Mouse (Mus musculus) ES-E14 (cell line): ENCODE data around the gene Smad3. TPM values are rescaled to one million over a fixed set of nuclear protein-coding genes. Genes with fewer than 3 reads are reported as not detected.

Experiments used
- DNase-seq: peaks from one replicate; pipeline ENCODE4 v3.0.0-alpha.2; 2013; ENCODE audit warnings: low read depth, low spot score
- H3K27ac ChIP-seq: 2 replicates; pipeline ENCODE4 v1.5.1; 2012; ENCODE audit warnings: low read depth, mild to moderate bottlenecking, low read length, moderate library complexity, mixed read lengths; ENCODE audit not compliant: poor library complexity, insufficient read depth, severe bottlenecking
- H3K36me3 ChIP-seq: 2 replicates; pipeline ENCODE4 v1.6.1; 2012; ENCODE audit warnings: mild to moderate bottlenecking, low read length, moderate library complexity, mixed read lengths; ENCODE audit not compliant: control insufficient read depth, poor library complexity, insufficient read depth, severe bottlenecking
- H3K4me1 ChIP-seq, 2 experiments: fragments of 150-350 bp in 1 of 2; sonication (generic) in 1 of 2; 2 replicates each; pipeline ENCODE4 v1.6.1; 2012; ENCODE audit warnings: low read length in 2 of 2, mild to moderate bottlenecking in 1 of 2, mixed read lengths in 1 of 2; ENCODE audit not compliant: control insufficient read depth in 2 of 2, insufficient read depth in 2 of 2, poor library complexity in 1 of 2
- H3K4me3 ChIP-seq, 2 experiments: fragments of 150-350 bp in 1 of 2; sonication (generic) in 1 of 2; 2 replicates each; pipeline ENCODE4 v1.5.1; 2012; ENCODE audit warnings: low read length in 2 of 2, low read depth in 1 of 2, mild to moderate bottlenecking in 1 of 2, mixed read lengths in 1 of 2; ENCODE audit not compliant: insufficient read depth in 1 of 2, poor library complexity in 1 of 2, severe bottlenecking in 1 of 2
- H3K9ac ChIP-seq: 2 replicates; pipeline ENCODE4 v1.6.1; 2012; ENCODE audit warnings: low read depth, mild to moderate bottlenecking, low read length, mixed read lengths; ENCODE audit not compliant: poor library complexity, insufficient read depth, severe bottlenecking
- H3K9me3 ChIP-seq: fragments of 150-350 bp; sonication (generic); 2 replicates; pipeline ENCODE4 v1.6.1; 2012; ENCODE audit warnings: low read depth, mild to moderate bottlenecking, low read length; ENCODE audit not compliant: control insufficient read depth, insufficient read depth
- CHD2 ChIP-seq: IDR thresholded peaks from 2 replicates; pipeline ENCODE4 v1.6.1; 2014; ENCODE audit warnings: mild to moderate bottlenecking, low read depth, low read length, inconsistent platforms
- HCFC1 ChIP-seq: IDR thresholded peaks from 2 replicates; pipeline ENCODE4 v1.6.1; 2012; ENCODE audit warnings: low read length, inconsistent platforms, borderline replicate concordance; ENCODE audit not compliant: insufficient read depth
- MAFK ChIP-seq: IDR thresholded peaks from 2 replicates; pipeline ENCODE4 v1.6.1; 2014; ENCODE audit warnings: mild to moderate bottlenecking, low read depth, low read length, inconsistent platforms; ENCODE audit not compliant: insufficient read depth
- ZC3H11A ChIP-seq: IDR thresholded peaks from 2 replicates; pipeline ENCODE4 v1.6.1; 2012; ENCODE audit warnings: low read depth, mild to moderate bottlenecking, inconsistent platforms, low read length, borderline replicate concordance
- ZNF384 ChIP-seq: IDR thresholded peaks from 2 replicates; pipeline ENCODE4 v1.6.1; 2012; ENCODE audit warnings: low read depth, low read length, inconsistent platforms
- in situ Hi-C, 2 experiments: fragments of 600-800 bp; cut with MboI; formaldehyde crosslinking; loops; one replicate each; pipeline ENCODE4 v1.15.1; 2025; ENCODE audit warnings: low sequenced_read_pairs in 2 of 2, inconsistent platforms in 1 of 2; ENCODE audit not compliant: unreplicated experiment in 2 of 2
- total RNA-seq: library from RNA; depleted of rRNA; stranded (reverse); fragments of 300-350 nt; gene quantifications from 2 replicates; pipeline ENCODE4 v1.2.3, GENCODE M21; 2012

The Smad3 gene
- total RNA-seq, 1 experiment: 15.2 TPM

- TF ChIP-seq MAFK (no peak), ZC3H11A (no peak), CHD2 (no peak), HCFC1 (no peak), ZNF384 (no peak)
- peaks cover 0 to 2% of the 10 kb centered on the region in 2 experiments; a peak in 1 of 4 replicates for H3K4me1 ChIP-seq
- no peak overlapping the region for H3K4me3 ChIP-seq
- H3K27ac ChIP-seq: no peak overlapping the region
- peaks cover 2% of the 10 kb centered on the region; the same call in 1 of the 2 replicates for H3K36me3 ChIP-seq
- in situ Hi-C loops: loop anchor here in 1 of 2 experiments (25.0 kb wide), 1 partner anchor 187 kb away; no protein-coding TSS in a partner anchor
- no peaks in the 10 kb centered on the region for H3K9me3 ChIP-seq
- peak; percentile 15 for DNase-seq
- no peak overlapping the region for H3K9ac ChIP-seq
Observed at GRCm38 (mm10) chr9:63649841-63650545, 107.8 kb downstream of the Smad3 start.

GRCm38 (mm10) chr9:63648520-63648918, 109.3 kb downstream of the Smad3 start:
- in situ Hi-C loops: loop anchor here in 1 of 2 experiments (25.0 kb wide), 1 partner anchor 189 kb away; no protein-coding TSS in a partner anchor
- no peaks in the 10 kb centered on the region for H3K9me3 ChIP-seq
- TF ChIP-seq MAFK: no peak
- no peak for TF ChIP-seq CHD2
- TF ChIP-seq HCFC1: no peak
- no peak for TF ChIP-seq ZC3H11A
- no peak for TF ChIP-seq ZNF384
- DNase-seq: no peak
- H3K9ac ChIP-seq: no peak overlapping the region
- H3K4me1 ChIP-seq: peaks cover 0 to 2% of the 10 kb centered on the region in 2 experiments; a peak in 1 of 4 replicates
- H3K4me3 ChIP-seq: no peak overlapping the region
- H3K36me3 ChIP-seq: peaks cover 7% of the 10 kb centered on the region; the same call in 1 of the 2 replicates
- no peak overlapping the region for H3K27ac ChIP-seq

- DNase-seq: no peak
- Histone ChIP-seq H3K4me1 (peaks cover 0 to 2% of the 10 kb centered on the region in 2 experiments; a peak in 1 of 4 replicates), H3K9me3 (no peaks in the 10 kb centered on the region), H3K36me3 (peaks cover 10% of the 10 kb centered on the region; the same call in 1 of the 2 replicates), H3K27ac (no peak overlapping the region), H3K4me3 (no peak overlapping the region), H3K9ac (no peak overlapping the region)
- TF ChIP-seq ZNF384 (no peak), ZC3H11A (no peak), CHD2 (no peak), MAFK (no peak), HCFC1 (no peak)
- in situ Hi-C loops: loop anchor here in 1 of 2 experiments (25.0 kb wide), 1 partner anchor 189 kb away; no protein-coding TSS in a partner anchor
Observed at GRCm38 (mm10) chr9:63647581-63648519, 109.9 kb downstream of the Smad3 start.

GRCm38 (mm10) chr9:63645084-63645483, 112.7 kb downstream of the Smad3 start:
- no peak overlapping the region for H3K9ac ChIP-seq
- no peak overlapping the region; the same call in 1 of the 2 replicates for H3K27ac ChIP-seq
- no peak for TF ChIP-seq CHD2
- TF ChIP-seq ZC3H11A: no peak
- TF ChIP-seq MAFK: no peak
- no peak for TF ChIP-seq HCFC1
- no peak for TF ChIP-seq ZNF384
- no peaks in the 10 kb centered on the region for H3K9me3 ChIP-seq
- DNase-seq: no peak
- H3K4me3 ChIP-seq: no peak overlapping the region
- H3K36me3 ChIP-seq: peaks cover 20% of the 10 kb centered on the region; the same call in 1 of the 2 replicates
- H3K4me1 ChIP-seq: peaks cover 0 to 2% of the 10 kb centered on the region in 2 experiments; a peak in 1 of 4 replicates
- in situ Hi-C loops: loop anchor here in 1 of 2 experiments (25.0 kb wide), 1 partner anchor 192 kb away; no protein-coding TSS in a partner anchor
